Mouse (Mus musculus) spleen, embryonic (tissue): ENCODE data around the gene Ski.

ENCODE experiments used
- CTCF ChIA-PET: fragments of 350-600 bp; sonication (Branson Sonifier 250); formaldehyde crosslinking; loops from one replicate; lab custom pipeline; 2022; lab: Charles Lee

Gene Ski

DNA sequence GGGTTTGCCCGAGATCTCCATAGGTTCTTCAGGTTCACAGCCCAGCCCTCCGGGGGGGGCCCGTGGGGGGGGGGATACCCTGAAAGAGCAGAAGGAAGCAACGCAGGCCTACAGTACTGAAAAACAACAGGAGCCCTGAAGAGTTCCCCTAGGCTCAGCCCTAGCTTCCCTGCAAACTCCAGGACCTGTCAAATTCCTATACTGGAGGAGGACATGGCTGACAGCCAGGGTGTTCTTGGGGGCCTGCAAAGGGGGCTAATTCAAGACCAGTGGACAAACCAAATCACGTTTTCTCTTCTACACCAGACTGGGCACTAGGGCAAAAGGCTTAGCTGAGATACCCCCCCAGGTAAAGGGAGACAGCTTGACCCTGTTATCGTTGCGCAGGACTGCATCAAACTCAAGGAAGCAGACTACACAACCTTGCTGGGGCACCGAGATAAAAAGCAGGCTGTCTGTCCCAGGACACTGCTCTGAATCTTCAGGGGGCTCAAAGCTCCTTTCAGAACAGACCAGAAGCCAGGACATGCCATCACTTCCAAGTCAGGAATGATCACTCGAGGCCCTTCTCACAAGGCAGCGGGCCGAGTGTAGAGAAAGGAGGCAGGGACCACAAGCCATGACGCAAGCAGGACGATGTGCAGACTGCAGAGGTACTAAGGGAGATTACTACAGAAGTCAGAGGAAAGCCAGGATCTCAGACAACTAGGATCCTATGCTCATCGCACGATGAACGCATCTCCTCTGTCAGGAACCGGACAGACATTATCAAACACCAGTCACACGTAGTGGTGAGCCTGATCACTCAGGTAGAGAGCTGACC lies 37.9 kb downstream of the Ski start:
- CTCF ChIA-PET = no interaction called here

DNA sequence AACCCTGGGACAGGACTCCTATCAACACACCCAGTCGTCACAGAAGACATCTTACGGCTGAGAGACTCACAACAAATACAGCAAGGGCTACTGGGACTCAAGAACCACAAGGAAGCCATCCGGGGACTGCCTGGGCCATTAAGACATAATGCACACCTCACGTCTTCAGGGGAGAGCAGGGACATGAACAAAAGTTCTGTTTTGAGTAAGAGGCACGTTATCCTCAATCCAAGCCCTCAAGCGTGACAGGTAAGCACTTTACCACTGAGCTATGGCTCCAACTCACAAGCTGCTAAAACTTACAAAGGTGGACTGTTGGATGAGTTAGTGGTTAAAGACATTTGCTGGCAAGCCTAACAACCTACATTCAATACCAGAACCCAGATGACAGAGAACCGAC lies 39.2 kb downstream of the Ski start:
- CTCF ChIA-PET = no interaction called here

DNA sequence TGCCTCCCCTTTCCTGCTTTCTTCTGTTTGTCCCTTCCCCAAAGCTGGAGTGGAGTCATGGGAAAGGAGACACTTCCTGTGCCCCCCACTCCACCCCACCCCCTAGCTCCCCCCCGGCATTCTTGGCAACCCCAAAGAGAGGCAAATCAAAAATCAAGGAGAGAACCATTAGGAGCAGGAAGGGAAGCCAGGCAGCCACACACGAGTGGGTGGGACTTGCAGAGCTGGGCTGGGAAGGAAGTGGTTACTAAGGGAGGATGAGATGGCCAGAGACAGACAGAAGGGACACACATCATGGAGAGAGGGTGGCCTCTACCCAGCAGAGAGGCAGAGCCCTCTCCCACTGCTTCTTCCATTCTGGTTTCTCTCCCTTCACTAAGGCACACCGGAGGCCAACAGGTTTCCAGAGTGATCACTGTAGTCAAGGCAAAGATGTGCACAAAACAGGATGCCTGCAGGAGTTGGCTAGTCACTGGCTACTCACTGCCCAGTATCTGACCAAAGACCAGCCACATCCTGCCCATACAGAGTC lies 43.3 kb downstream of the Ski start:
- CTCF ChIA-PET = interaction anchor here (0.6 to 1.3 kb wide), 3 partner anchors 16 to 91 kb away, joined by 4 to 10 read pairs (median 4); no protein-coding TSS in a partner anchor

DNA sequence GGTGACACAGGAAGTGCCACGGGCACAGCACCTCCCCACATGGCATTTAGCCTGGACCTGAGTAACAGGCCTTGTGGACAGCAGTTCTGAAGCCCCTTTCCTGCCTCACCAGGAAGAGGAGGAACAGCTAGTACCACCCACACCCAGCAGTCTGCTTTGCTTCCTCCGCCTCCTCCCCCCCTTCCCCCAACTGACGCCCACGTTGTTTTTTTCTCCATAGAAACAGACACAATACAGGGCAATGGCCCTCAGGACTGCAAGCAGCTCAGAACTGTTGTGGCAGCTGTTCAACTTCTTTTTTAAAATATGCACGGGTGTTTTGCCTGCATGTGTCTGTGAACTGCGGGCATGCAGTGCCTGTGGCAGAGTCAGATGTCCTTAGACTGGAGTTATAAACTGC lies 44.1 kb downstream of the Ski start:
- CTCF ChIA-PET = interaction anchor here (1.3 kb wide), 1 partner anchor 15 kb away, joined by 4 read pairs; no protein-coding TSS in a partner anchor

DNA sequence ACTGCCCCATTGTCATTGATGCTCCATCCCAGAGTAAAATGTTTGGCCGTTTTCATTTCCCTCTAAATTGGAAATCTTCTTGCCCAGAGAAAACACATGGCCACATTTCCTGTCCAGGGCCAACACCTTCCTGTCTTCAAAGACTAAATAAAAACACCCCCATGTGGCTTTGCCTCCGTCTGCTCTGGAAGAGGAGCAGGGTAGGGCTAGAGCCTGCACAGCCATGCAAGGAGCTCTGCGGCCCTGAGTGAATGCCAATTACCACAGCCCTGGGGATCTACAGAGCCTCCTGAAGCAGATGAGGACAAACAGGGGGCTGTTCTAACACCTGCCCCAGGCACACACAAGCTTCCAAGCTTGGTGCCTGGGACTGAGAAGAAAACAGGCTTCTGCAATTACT lies 46.2 kb downstream of the Ski start:
- CTCF ChIA-PET = interaction anchor here (1.1 kb wide), 1 partner anchor 13 kb away, joined by 4 read pairs; no protein-coding TSS in a partner anchor

DNA sequence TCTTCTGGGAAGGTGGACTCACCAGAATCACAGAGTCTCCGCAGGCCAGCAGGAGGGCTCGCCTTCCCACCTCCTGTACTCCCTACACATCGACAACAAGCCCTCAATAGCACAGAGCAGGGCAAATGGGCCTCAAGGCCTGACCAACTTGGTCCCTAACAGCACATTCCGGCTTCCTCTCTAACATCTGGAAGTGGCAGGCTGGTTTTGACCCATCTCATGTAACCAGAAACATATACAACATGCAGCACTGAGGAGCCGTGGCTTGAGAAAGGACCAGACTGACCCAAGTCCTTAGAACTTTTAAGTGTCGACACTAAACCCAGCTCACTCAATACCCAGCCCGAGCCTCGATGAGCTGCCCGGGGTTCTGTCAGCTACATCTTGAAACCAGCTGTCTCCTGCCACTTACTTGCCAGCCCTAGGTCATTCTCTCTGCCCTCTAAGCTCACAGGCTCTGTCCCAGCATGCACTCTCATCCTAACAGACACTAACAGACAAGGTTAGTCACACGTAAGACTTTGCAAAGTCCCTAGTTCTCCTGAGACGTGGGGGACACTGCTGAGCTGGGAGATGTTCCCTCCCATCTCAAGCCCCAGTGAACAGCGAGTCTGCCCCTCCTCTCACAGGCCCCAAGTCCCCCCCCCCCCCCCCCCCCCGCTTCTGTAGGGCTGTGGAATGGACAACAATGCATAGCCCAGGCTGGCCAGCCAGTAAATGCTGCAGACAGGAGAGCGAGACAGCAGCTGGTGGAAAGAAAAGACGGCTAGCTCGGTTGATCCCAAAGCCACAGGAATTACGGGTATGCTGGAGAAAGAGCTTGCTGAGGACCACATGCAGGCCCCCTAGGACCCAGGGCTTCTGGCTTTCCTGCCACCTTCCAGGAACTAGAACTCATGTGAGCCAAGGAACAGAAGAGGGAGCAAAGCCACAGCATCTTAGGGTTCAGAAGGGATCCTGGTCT lies 48.3 kb downstream of the Ski start:
- CTCF ChIA-PET = interaction anchor here (0.6 to 0.8 kb wide), 2 partner anchors 10 to 187 kb away, joined by 3 to 4 read pairs; no protein-coding TSS in a partner anchor

DNA sequence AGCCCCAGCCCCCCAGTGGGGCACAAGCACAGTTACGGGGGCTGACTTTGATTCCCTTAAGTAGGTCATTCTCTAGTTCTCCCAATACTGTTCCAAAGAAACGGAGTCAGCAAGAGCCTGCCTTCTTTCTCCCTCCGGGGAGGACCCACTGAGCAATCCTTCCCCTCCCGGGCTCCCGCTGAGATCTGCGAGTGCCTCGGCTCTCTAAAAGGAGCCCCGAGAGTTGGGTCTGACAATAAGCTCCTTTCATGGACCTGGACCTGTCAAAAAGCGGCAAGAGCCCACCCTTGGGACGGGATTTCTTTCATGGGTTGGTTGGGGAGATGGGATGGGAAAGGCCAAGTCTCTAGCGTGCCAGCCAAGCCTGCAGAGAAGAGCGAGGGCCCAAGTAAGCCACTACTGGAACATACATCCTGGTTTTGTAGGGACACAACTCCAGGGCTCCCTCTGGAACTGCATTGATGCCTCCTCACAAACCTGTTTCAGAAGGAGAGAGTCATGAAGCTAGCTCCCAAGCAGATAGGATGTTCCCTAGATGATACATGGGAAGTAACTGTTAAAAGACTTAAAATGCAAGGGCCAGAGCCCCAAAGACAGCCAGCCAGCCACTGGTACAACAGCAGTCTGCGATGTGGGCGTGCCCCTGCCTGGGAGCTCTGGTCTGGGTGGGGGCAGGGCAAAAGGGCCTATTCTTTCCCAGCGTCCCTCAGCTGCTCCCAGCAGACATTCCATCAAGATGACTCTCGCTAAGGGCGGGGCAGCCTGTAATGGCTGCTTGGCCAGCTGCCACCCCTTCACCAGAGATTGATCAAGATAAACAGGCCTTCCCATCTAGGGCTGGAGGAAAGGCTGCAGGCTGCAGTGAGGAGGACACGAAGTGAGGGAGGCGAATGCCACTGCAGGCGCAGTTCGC lies 49.2 kb downstream of the Ski start:
- CTCF ChIA-PET = no interaction called here

DNA sequence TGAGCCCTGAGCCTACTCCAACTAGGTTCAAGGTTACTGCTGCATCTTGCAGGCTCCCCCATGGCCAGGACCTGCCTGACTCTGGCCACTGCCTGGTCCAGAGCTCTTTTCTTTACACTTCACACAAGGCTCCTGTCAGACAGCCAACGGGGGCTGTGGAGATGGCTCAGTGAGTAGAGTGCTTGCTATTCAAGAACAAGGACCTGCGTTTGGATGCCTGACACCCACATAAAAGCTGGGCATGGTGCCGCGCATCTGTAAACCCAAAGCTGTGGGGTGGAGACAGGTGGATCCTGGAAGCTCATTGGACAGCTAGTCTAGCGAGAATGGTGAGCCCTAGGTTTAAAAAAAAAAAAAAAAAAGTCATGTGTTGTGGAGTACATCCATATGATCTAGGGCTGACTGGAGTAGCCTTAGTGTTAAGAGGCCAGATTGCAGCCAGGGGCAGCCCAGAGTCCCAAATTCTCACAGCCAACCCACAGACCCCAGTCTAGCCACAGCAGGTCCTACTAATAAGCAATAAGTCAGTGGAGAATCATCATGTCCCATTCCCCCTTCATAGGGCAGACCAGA lies 50.3 kb downstream of the Ski start:
- CTCF ChIA-PET = no interaction called here

DNA sequence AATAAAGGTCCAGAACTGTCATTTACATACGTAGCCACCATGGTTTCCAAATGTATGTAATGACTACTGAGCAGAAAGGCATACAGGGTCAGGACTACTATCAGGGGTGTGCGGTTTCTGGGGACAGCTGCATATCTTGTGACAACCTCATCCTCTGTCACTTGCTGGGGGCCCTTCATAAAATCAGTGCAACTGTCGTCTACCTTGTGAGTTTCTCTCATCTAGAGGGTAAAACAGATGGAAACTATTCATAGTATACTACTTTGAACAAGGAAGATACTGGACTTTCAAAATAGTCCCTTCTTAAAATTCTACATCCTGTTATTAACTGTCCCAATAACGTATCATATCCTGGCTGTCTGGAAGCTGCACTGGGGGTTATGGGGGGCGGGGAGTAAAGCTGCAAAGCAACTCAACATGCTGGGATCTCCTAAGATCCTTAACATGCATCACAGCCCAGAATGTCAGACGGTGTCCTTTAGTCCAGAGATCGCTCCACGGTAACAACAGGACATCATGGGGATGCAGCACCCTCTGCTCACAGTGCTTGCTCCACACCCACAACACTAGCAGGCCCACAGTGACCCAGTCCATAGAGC lies 51.7 kb downstream of the Ski start:
- CTCF ChIA-PET = interaction anchor here (0.5 kb wide), 1 partner anchor 63 kb away, joined by 3 read pairs; no protein-coding TSS in a partner anchor

DNA sequence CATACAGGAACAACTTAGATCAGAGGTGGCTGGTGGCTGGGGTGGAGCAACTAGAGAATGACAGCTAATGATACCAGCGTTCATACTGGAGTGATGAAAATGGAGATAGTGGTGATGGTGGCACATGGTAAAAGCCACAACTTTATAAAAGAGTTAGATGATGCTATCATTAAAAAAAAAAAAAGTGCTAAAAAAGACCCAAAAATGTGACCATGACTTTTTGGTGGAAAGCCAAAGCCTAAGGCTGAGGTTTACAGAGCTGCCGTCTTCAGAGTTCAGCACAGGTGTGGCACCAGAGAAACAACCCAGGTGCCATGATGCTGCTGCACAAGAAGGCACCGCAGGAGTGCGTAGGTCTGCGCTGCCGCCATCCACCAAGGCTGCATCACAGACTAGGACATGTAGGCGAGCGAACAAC lies 53.5 kb downstream of the Ski start:
- CTCF ChIA-PET = interaction anchor here (0.5 to 0.7 kb wide), 2 partner anchors 13 to 68 kb away, joined by 3 read pairs; no protein-coding TSS in a partner anchor

DNA sequence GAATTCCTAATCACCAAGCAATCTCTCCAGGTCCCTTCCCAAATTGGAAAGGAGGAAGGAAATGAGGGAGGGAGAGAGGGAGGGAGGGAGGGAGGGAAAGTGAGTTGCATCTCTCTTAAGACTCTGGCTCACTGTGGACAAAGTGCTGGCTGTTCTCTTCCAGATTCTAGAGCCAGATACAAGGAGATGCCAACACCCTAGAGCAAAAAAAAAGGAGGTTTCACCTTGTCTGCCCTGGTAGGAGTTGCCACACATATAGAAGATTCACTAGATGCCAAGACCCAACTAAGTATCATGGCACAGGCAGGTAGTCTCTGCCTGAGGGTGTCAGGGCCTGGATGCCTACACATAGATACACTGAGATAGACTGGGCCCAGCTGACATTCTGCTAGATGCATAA lies 56.5 kb downstream of the Ski start:
- CTCF ChIA-PET = no interaction called here

DNA sequence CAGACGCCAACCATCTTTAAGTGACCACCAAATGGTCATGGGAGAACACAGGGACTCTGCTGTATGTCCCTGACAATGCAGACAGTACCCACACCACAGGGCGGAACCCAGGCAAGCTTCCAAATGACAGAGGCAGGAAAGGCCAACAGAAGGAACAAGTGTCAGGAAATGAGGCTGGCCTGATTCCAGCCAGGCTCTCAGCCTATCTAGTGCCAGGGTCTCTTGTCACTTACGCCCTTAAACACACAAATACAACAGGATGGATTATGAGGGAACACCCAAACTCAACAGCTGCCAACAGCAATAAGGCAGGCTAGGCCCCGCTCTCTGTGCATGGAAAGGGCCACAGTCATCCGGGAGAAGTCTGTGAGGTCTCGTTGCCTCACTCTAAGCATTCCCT lies 57.8 kb downstream of the Ski start:
- CTCF ChIA-PET = interaction anchor here (1.2 kb wide), 1 partner anchor 10 kb away, joined by 4 read pairs; no protein-coding TSS in a partner anchor

DNA sequence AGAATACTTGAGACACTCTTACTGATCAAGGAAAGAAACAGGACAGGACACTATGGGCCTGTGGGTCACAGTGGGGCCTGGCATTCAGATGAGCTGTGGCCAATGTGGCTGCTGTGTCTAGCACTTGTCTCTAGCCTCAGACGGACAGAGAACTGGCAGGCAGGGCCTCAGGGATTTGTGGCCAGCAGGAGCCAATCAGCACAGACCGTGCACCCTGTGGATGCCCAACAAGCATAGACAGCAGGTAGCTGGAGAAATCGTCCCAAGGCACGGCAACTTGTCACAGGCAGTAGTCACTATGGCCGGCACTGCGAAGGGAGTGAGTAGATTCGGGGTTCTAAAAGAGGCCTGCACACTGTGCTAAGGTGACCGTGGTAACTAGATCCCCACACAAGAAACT lies 58.7 kb downstream of the Ski start:
- CTCF ChIA-PET = interaction anchor here (1.2 to 1.7 kb wide), 3 partner anchors 11 to 15 kb away, joined by 4 read pairs; no protein-coding TSS in a partner anchor

DNA sequence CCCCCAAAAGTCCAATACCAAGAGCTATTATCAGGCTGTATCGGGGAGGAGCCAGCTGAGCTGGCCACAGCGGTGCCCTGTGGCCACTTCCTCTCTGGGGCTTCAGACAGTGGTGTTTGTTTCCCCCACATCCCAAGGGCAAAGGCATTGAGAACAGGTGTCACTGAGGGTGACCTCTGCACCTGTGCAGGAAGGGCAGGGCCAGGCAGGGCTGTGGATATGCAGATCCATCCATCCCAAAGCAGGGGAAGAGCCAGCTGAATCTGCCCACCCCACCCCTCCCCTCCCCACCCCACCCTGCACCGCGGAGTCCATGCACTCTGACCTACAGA lies 59.1 kb downstream of the Ski start:
- CTCF ChIA-PET = interaction anchor here (1.5 to 1.7 kb wide), 2 partner anchors 13 to 16 kb away, joined by 4 read pairs; no protein-coding TSS in a partner anchor

DNA sequence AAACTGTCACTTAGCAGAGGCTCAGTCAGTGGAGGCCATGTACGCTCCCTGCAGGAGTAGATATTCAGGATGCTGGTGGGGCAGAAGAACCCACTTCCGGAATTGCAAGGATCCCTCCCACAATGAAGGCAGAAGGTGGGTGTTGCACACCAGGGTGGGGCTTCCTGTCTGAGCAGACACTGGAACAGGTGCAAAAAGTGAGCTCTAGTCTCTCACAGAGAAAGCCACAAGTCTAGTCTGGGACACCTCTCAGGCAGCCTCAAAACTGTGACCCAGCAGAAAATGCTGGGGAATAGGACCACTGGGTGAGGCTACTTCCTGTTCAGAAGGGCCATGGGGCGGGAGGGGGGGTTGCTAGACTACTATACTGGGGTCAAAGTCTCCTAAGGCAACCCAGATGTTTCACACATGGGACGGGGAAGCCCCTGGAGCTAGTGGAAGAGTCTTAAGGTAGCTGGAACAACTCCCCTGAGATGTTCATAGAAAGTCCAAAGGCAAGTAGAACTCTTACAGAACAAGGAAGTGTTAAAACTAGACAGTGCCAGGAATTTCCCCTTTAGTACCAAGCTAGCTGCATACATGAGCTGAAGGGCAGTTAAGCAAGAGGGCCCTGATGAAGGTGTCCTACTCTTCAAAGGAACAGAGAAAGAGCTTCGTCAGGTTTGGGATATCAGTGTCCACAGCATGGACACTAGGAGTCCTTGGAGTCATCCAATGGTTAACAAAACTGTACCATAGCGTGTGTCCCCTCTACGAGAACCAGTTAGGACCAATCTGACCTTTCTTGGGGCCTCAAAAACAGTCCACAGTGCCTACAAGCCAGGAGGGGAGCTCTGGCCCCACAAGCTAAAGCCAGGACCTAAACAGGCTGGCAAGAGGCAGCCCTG lies 59.7 kb downstream of the Ski start:
- CTCF ChIA-PET = interaction anchor here (1.5 to 1.7 kb wide), 2 partner anchors 14 to 16 kb away, joined by 4 read pairs; no protein-coding TSS in a partner anchor

DNA sequence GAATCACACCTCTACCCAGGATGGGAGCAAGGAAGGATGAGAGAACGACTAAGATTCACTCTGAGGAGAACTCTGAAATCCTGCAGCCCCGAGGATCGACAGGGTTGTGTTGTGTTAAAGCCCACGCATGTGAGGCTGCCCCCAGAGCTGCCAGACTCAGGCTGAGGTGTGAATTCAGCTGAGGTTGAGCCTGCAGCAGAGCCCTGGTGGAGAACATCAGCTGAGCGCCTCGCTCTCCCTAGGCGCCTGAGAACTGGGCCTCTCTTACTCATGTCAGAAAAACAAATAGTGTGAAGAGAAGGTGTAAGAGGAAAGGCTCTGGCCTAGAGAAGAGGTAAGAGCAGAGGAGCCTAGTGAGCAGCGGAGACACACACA lies 63.9 kb downstream of the Ski start:
- CTCF ChIA-PET = no interaction called here

DNA sequence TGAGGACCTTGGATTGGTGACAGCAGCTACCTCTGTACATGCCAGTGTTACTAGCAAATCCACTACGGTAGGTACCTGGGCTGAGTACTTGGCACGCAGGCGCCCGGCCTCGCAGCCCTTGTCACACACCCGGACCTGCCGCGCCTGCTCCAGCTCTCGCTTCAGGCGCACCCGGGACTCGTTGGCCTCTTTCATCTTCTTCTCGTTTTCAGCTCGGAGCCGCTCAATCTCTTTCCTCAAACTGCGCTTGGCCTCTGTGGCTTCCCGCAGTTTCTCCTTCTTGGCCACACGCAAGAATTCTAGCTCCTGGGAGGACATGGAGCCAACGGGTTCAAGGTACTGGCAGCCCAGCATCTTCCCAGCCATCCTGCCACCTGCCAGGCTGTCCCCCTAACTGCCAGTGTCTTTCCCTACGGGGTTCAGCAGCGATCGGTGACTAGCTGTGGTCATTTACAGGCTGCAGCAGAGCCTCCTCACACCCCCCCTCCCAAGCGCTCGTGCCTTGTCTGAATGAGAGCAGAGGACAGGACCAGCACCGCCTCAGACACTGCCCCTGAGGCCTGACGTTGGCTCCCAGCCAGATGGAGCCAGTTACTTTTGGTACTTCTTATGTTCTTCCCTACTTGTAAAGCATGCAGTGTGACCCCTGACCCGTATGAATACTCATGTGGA lies 64.4 kb downstream of the Ski start:
- CTCF ChIA-PET = no interaction called here

DNA sequence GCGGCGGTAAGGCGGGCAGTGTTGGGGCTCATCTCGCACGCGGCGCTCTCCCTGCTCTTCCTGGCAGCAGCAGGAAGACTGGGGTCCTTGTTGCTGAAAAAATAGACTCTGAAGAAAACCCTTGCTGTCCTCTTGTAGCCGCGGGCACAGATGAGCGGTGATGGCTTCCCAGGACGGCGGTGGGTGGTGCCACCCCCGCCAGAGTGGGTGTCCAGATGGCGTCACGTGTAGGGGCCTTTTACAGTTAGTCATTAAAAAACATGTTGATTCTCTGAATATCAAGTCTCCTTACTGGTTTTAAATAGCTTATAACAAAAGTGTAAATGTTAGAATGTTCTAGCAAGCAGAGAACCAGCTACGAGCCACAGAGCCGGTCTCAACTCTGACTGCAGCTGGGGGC lies 65.7 kb downstream of the Ski start:
- CTCF ChIA-PET = interaction anchor here (0.5 to 0.6 kb wide), 2 partner anchors 78 to 83 kb away, joined by 3 to 6 read pairs; no protein-coding TSS in a partner anchor
